Mouse (Mus musculus) adrenal gland, adult 10 weeks (tissue): Measurements from ENCODE around the gene Mrs2. TPM values are rescaled to one million over a fixed set of nuclear protein-coding genes. Genes with fewer than 3 reads are reported as not detected.

Source experiments
- polyA plus RNA-seq: library from polyadenylated mRNA; stranded (reverse); fragments of 350-450 nt; fragmentation: Illumina TruSeq; extraction: RNeasy Lipid Tissue Mini Kit (QIAGEN cat#74804); gene quantifications from one replicate; pipeline ENCODE4 v1.2.3, GENCODE M21; 2014; ENCODE audit warnings: low read depth, low replicate concordance

Mrs2 gene
- 59.4 TPM for polyA plus RNA-seq

GRCm38 (mm10) chr13:25019793-25020539 lies at the start of gene Mrs2:
Mrs2 (minus strand) TSS chr13:25020379.

GRCm38 (mm10) chr13:25055873-25056667 lies 35.9 kb upstream of the Mrs2 start, which contains the start of gene Dcdc2a:
Dcdc2a (plus strand) TSS chr13:25056004.

GRCm38 (mm10) chr13:24942512-24943282 lies 77.5 kb downstream of the Mrs2 start, which contains the start of gene Gpld1:
Gpld1 (plus strand) TSS chr13:24943152.

Other genes starting within 250 kb of the Mrs2 start
- 360 TPM for gene BC005537, start 218.7 kb downstream of the Mrs2 start, polyA plus RNA-seq
- gene Acot13, start 188.8 kb downstream of the Mrs2 start, polyA plus RNA-seq: 73.1 TPM
- 105 TPM for gene Tdp2, start 188.7 kb downstream of the Mrs2 start, polyA plus RNA-seq
- 0.41 TPM for gene D130043K22Rik, start 175.2 kb downstream of the Mrs2 start, polyA plus RNA-seq
- gene Aldh5a1, start 82.7 kb downstream of the Mrs2 start, polyA plus RNA-seq: 24.9 TPM
- gene Gpld1, start 77.2 kb downstream of the Mrs2 start, polyA plus RNA-seq: 1.2 TPM
- 0.35 TPM for gene Dcdc2a, start 35.6 kb upstream of the Mrs2 start, polyA plus RNA-seq